Mouse (Mus musculus): ENCODE results near the gene Vamp8. TPM values are rescaled to one million over a fixed set of nuclear protein-coding genes. Genes with fewer than 3 reads are reported as not detected.

The Vamp8 gene
- total and polyA plus RNA-seq, 2 experiments from 2014 or later: 10.3 to 21.3 TPM

DNA sequence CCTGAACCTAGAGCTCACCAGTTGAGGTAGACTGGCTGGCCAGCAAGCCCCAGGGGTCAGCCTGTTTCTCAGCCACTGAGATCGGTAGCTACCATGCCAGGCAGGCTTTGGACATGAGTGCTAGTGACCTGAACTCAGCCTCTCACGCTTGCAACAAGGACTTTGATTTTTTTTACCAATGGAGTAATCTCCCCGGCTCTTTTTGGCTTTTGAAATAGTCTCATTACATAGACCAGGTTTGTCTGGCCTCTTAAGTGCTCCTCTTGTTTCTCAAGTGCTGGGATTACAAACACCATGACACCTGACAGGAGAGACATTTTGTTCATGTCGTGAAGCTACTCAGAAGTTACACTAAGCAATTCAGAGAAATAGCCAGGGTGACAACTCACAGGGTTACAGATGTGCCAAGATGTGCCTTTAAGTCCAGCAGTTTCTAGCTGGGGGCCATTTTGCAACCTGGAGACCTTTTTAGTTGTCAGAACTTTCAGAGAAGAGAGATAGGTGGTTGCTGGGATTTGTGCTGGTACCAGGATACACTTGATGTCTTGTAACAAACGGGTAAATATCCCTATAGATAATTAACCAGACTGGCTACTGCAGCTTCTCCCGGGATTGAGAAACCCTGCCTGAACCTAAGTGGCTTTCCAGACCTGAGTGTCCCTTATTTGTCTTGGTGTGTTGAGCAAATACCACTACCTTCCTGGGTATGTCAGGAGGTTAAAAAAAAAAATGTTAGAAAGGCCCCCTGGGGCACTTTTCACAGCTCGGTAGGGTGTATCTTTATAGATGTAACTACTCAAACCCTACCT is 25.7 kb upstream of the Vamp8 start:
- TF ChIP-seq CTCF (IDR thresholded peaks at IDR 0.05; ENCODE audit: low read depth): no peak
- Histone ChIP-seq H3K27me3 (ENCODE audit: insufficient read depth, low read length) (no peaks in the 10 kb centered on the region), H3K9me3 (ENCODE audit: low read length) (no peaks in the 10 kb centered on the region), H3K36me3 (ENCODE audit: insufficient read depth) (peaks cover 21% of the 10 kb centered on the region), H3K4me2 (ENCODE audit: low read depth) (no peak overlapping the region), H3K4me3 (ENCODE audit: low read depth, low read length) (no peak overlapping the region), H3K9ac (no peak overlapping the region), H3K4me1 (ENCODE audit: insufficient read depth) (peaks cover 11% of the 10 kb centered on the region; the same call in 1 of the 2 replicates), H3K27ac (ENCODE audit: low read depth, low read length) (no peak overlapping the region)
- 88% methylated on average over 7 of the region's 7 CpGs for WGBS
- DNase-seq: no peak
- ATAC-seq: no peak

DNA sequence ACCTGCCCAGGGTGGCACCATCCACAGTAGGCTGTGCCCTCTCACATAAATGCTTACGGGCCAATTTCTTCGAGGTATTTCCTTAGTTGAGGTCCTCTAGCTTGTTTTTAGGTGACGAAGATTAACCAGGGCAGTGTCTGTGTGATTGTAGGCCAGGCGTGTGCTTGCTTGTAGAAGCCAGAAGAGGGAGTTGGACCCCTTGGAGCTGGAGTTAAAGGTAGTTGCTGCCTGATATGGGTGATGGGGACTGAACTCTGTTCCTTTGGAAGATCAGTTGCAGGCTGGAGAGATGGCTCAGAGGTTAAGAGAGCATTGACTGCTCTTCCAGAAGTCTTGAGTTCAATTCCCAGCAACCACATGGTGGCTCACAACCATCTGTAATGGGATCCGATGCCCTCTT is 24.7 kb upstream of the Vamp8 start:
- no peak overlapping the region for H3K9ac ChIP-seq
- peak overlapping the region; percentile 70 for H3K4me2 ChIP-seq (ENCODE audit: low read depth)
- 92% methylated on average over 5 of the region's 5 CpGs for WGBS
- no peaks in the 10 kb centered on the region for H3K9me3 ChIP-seq (ENCODE audit: low read length)
- no peak overlapping the region for H3K4me3 ChIP-seq (ENCODE audit: low read depth, low read length)
- H3K36me3 ChIP-seq (ENCODE audit: insufficient read depth): peaks cover 19% of the 10 kb centered on the region
- no peak for TF ChIP-seq CTCF (IDR thresholded peaks at IDR 0.05; ENCODE audit: low read depth)
- DNase-seq (no peak), ATAC-seq (no peak)
- H3K27me3 ChIP-seq (ENCODE audit: insufficient read depth, low read length): no peaks in the 10 kb centered on the region
- H3K27ac ChIP-seq (ENCODE audit: low read depth, low read length): no peak overlapping the region
- H3K4me1 ChIP-seq (ENCODE audit: insufficient read depth): peaks cover 11% of the 10 kb centered on the region; the same call in 1 of the 2 replicates

DNA sequence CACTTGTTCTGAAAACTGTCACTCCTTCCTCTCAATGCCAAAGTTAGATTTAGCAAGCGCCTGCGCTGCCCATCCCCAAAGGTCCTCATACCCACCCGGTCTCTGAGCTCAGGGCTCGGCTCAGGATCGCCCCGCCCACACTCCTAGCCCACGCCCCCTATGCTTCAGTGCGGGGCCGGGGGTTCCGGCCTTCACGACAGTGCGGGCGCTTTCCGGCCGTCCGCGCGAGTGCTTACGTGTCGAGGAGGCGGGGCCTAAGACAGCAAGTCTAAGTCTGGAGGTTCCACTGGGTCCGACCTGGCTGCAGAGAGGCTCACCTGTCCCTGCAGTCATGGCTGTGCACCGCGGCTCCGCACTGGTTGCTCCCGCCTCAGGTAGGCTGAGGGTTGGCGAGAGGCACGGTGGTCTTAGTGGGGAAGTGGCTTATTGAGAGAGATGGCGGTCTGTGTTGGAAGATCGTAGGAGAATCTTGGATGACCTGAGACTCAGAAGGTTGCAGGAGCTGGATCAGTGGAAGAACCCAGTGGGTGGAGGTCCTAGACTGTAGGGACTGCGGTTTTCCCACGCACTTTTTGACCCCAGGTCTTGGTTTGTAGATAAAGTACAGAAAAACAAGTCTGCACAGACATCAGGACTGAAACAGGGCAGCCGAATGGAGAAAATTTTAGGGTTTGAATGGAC is 23.7 kb upstream of the Vamp8 start, which contains the start of gene Ggcx:
Gene Ggcx (plus strand): TSS at position 233 of the 681 bp plus-strand sequence.
- Histone ChIP-seq H3K36me3 (ENCODE audit: insufficient read depth) (peaks cover 13% of the 10 kb centered on the region), H3K27me3 (ENCODE audit: insufficient read depth, low read length) (no peaks in the 10 kb centered on the region), H3K4me3 (ENCODE audit: low read depth, low read length) (peak within 1 kb of the TSS; percentile 90), H3K27ac (ENCODE audit: low read depth, low read length) (peak within 1 kb of the TSS; percentile 54), H3K4me2 (ENCODE audit: low read depth) (peak within 1 kb of the TSS; percentile 70), H3K9ac (peak within 1 kb of the TSS; percentile 76), H3K9me3 (ENCODE audit: low read length) (no peaks in the 10 kb centered on the region), H3K4me1 (ENCODE audit: insufficient read depth) (peaks cover 11% of the 10 kb centered on the region; the same call in 1 of the 2 replicates)
- WGBS: 3% methylated on average over 33 of the region's 33 CpGs
- DNase-seq (peak; percentile 94), ATAC-seq (peak; percentile 98)
- TF ChIP-seq CTCF (IDR thresholded peaks at IDR 0.05; ENCODE audit: low read depth): 0 out of 2 replicates have a peak, but pooled peaks have one; percentile 18

DNA sequence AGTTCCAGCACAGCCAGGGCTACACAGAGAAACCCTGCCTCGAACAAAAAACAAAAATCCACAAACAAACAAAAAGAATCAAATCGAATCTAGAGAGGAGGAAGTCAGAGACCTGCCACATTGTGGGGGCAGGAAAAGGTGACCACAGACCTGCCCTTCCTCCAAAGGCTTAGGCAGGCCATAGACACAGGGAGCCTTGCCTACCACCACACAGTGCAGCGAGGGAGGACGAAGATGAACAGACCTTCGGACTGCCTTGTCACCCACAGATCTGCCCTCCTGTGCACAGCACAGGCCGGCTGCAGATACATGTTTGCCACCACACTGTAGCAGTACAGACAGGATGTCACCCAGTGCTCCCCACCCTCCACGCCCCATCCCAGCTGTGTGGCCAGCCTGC is 20.0 kb upstream of the Vamp8 start:
- 86% methylated on average over 7 of the region's 7 CpGs for WGBS
- Histone ChIP-seq H3K4me3 (ENCODE audit: low read depth, low read length) (no peak overlapping the region), H3K9me3 (ENCODE audit: low read length) (no peaks in the 10 kb centered on the region), H3K27ac (ENCODE audit: low read depth, low read length) (no peak overlapping the region), H3K36me3 (ENCODE audit: insufficient read depth) (no peaks in the 10 kb centered on the region), H3K9ac (no peak overlapping the region), H3K4me2 (ENCODE audit: low read depth) (no peak overlapping the region), H3K27me3 (ENCODE audit: insufficient read depth, low read length) (no peaks in the 10 kb centered on the region), H3K4me1 (ENCODE audit: insufficient read depth) (peaks cover 11% of the 10 kb centered on the region; the same call in 1 of the 2 replicates)
- TF ChIP-seq CTCF (IDR thresholded peaks at IDR 0.05; ENCODE audit: low read depth): no peak
- no peak for DNase-seq
- no peak for ATAC-seq

DNA sequence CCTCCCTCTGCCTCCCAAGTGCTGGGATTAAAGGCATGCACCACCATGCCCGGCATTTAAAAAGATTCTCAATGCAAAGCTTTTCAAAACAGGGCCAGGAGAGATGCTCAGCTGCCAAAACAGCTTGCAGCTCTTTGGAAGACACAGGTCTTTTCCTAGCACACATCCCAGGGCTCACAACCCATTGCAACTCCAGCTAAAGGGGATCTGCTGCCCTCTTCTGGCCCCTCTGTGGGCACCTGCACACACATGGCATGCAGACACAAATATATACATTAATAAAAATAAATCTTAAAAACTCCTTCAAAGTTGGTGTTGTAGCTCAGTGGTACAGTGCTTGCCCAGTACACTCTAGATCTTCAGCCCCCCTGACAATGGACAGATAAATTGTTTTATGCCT is 19.5 kb upstream of the Vamp8 start:
- ATAC-seq (no peak), DNase-seq (no peak)
- 29% methylated on average over 1 of the region's 1 CpGs for WGBS
- Histone ChIP-seq H3K27ac (ENCODE audit: low read depth, low read length) (no peak overlapping the region), H3K27me3 (ENCODE audit: insufficient read depth, low read length) (no peaks in the 10 kb centered on the region), H3K4me1 (ENCODE audit: insufficient read depth) (peaks cover 6% of the 10 kb centered on the region; the same call in 1 of the 2 replicates), H3K9ac (no peak overlapping the region), H3K9me3 (ENCODE audit: low read length) (no peaks in the 10 kb centered on the region), H3K4me3 (ENCODE audit: low read depth, low read length) (no peak overlapping the region), H3K4me2 (ENCODE audit: low read depth) (no peak overlapping the region), H3K36me3 (ENCODE audit: insufficient read depth) (no peaks in the 10 kb centered on the region)
- no peak for TF ChIP-seq CTCF (IDR thresholded peaks at IDR 0.05; ENCODE audit: low read depth)

DNA sequence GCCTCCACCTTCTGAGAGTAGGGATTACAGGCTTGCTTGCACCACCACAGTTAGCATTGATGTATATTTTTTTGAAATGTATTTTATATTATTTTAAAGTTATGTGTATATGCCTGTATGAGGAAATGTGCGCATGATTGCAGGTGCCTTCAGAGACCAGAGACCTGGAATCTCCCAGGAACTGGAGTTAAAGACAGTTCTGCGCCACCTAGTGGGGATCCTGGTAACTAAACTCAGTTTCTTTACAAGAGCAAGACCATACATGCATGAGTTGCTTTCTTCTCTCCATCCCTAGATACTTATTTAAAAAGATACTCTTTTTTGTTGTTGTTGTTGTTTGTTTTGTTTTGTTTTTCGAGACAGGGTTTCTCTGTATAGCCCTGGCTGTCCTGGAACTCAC is 19.1 kb upstream of the Vamp8 start:
- H3K9me3 ChIP-seq (ENCODE audit: low read length): no peaks in the 10 kb centered on the region
- no peak overlapping the region for H3K4me2 ChIP-seq (ENCODE audit: low read depth)
- WGBS: 11% methylated on average over 3 of the region's 3 CpGs
- no peaks in the 10 kb centered on the region for H3K36me3 ChIP-seq (ENCODE audit: insufficient read depth)
- H3K9ac ChIP-seq: no peak overlapping the region
- DNase-seq: peak; percentile 81
- no peaks in the 10 kb centered on the region for H3K27me3 ChIP-seq (ENCODE audit: insufficient read depth, low read length)
- peak; percentile 74 for TF ChIP-seq CTCF (IDR thresholded peaks at IDR 0.05; ENCODE audit: low read depth)
- no peak overlapping the region for H3K27ac ChIP-seq (ENCODE audit: low read depth, low read length)
- no peak for ATAC-seq
- 0 out of 2 replicates have a peak, but pooled peaks cover 4% of the 10 kb centered on the region for H3K4me1 ChIP-seq (ENCODE audit: insufficient read depth)
- no peak overlapping the region for H3K4me3 ChIP-seq (ENCODE audit: low read depth, low read length)

DNA sequence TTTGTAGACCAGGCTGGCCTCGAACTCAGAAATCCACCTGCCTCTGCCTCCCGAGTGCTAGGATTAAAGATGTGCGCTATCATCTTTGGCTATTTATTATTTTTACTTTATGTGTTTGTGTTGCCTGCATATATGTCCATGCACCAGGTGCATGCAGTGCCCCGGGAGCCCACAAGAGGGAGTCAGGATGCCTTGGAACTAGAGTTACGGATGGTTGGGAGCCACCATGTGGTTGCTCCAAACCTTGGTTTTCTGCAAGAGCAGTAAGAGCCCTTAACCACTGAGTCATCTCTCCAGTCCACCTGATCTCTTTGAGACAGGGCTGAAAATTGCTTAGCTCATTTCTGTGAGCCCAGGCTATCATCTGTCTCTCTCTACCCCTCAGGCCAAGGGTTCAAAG is 16.6 kb upstream of the Vamp8 start:
- peak; percentile 82 for DNase-seq
- 4% methylated on average over 5 of the region's 5 CpGs for WGBS
- H3K36me3 ChIP-seq (ENCODE audit: insufficient read depth): no peaks in the 10 kb centered on the region

More for the DNA sequence above, 16.6 kb upstream of the Vamp8 start:
- peak; percentile 79 for ATAC-seq
- Histone ChIP-seq H3K9ac (no peak overlapping the region), H3K9me3 (ENCODE audit: low read length) (no peaks in the 10 kb centered on the region), H3K4me2 (ENCODE audit: low read depth) (no peak overlapping the region), H3K4me3 (ENCODE audit: low read depth, low read length) (no peak overlapping the region), H3K27ac (ENCODE audit: low read depth, low read length) (no peak overlapping the region), H3K27me3 (ENCODE audit: insufficient read depth, low read length) (no peaks in the 10 kb centered on the region), H3K4me1 (ENCODE audit: insufficient read depth) (no peaks in the 10 kb centered on the region)
- peak; percentile 94 for TF ChIP-seq CTCF (IDR thresholded peaks at IDR 0.05; ENCODE audit: low read depth)
